Mouse (Mus musculus) E14TG2a.4 (cell line): ENCODE results near the gene Kctd17.
A peak's percentile ranks its signal among the peaks of the same experiment; 100 is the strongest.

ENCODE experiments used
- CTCF ChIP-seq: conservative IDR thresholded peaks from 2 replicates; pipeline ENCODE4 v1.5.1; 2014; ENCODE audit warnings: low read length
- NANOG ChIP-seq: IDR thresholded peaks from 2 replicates; pipeline ENCODE4 v1.6.1; 2014; ENCODE audit warnings: borderline replicate concordance, low read length, mixed read lengths
- POU5F1 ChIP-seq: IDR thresholded peaks from 2 replicates; pipeline ENCODE4 v1.6.1; 2014; ENCODE audit warnings: low read length, borderline replicate concordance

DNA sequence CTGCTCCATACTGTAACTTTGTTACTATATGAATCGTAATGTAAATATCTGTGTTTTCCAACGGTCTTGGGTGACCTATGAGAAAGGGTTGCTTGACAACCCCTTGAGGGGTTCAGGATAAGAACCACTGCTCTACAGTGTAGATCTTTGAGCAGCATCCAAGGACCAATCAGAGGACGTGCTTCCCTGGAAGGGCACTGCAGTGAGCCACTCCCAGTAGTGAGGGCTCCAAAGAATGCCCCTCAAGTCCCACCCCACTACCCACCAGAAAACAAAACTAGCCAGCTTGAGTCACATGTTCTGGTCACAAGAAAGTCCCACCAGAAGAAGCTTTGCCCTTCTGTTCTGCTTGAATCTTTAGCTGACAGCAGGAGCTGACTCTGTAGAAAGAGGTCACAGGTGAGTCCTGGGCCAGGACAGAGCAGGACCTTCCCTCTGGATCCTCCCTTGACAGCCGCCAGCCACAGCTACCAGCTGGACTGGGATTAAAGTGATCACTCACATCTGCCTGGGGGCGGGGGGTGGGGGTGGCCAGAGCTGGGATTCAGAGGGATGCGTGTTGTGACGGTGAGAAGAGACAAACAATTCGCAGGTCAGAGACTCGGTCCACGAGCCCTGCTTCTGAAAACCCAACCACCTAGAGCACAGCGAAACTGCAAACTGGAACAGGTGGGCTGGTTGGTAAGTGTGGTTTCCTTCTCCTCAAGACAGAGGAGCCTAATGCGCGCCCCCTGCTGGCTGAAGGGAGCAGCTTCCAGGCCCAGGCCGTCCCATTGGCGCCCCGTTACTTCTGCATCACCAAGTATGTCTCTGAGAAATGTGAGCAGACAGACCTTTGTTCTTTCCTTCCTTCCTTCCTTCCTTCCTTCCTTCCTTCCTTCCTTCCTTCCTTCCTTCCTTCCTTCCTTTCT is 6.1 kb upstream of the Kctd17 start:
- TF ChIP-seq CTCF (peak; percentile 90), POU5F1 (no peak), NANOG (no peak)
